In genomic region chr17:87773175-87773574, GRCm38 (mm10) we compare ENCODE assay signal across 11 mouse cellular contexts. TPM values are rescaled to one million over a fixed set of nuclear protein-coding genes. Genes with fewer than 3 reads are reported as not detected.
A peak's percentile ranks its signal among the peaks of the same experiment; 100 is the strongest.
DNase-seq lines count a peak whose midpoint lies in the region; TF ChIP-seq lines count a peak whose summit lies in the region.
"Had no signal": no experiment of that assay in that cellular context is flagged by ENCODE, and none has a peak within 500 bp of the region (broad histone marks: within the 10 kb centered on the region; RNA-seq: fewer than 3 reads in every experiment).

No protein-coding gene starts in this region.

- intact Hi-C loops in left cerebral cortex, adult 2 months (cut with DNase I), result no loop called here
- intact Hi-C loops in left cerebral cortex, postnatal 14 days (cut with DNase I), result no loop called here

- no peaks in the 10 kb centered on the region for H3K4me1 ChIP-seq in small intestine, adult 2 months (ENCODE audit: control insufficient read depth, insufficient read depth, insufficient read length, low read length)
- H3K4me1 ChIP-seq: hindbrain, embryonic 12.5 days had no signal

- TF ChIP-seq CTCF in left cerebral cortex, adult 2 months (IDR thresholded peaks at IDR 0.05), result peak; percentile 41
- TF ChIP-seq CTCF in small intestine, adult 2 months (IDR thresholded peaks at IDR 0.05; ENCODE audit: extremely low read depth, insufficient read length, insufficient replicate concordance, low read depth, low read length), result peak; percentile 35; the same call in 1 of the 2 replicates

- DNase-seq in left cerebral cortex, adult 2 months (ENCODE audit: extremely low spot score in 1 of 2, low spot score in 2 of 2), result no peak
- DNase-seq in left cerebral cortex, postnatal 14 days (ENCODE audit: low spot score in 2 of 2), result no peak
- peak; percentile 20 for DNase-seq in thymus, postnatal 0 days (ENCODE audit: low spot score)
- no peak for DNase-seq in thymus, postnatal 14 days
- peak; percentile 78 for DNase-seq in ZHBTc4 (ENCODE audit: low read depth, low spot score)
- no peak for DNase-seq in urinary bladder, postnatal 14 days (ENCODE audit: low spot score)
- DNase-seq in layer of hippocampus, adult 9-11 months, result no peak
- DNase-seq: gastrocnemius, postnatal 36 days; right cerebral cortex, postnatal 4 days had no signal

- H3K27ac ChIP-seq in left cerebral cortex, adult 2 months, result no peak overlapping the region
- no peak overlapping the region for H3K27ac ChIP-seq in small intestine, adult 2 months (ENCODE audit: insufficient read depth, low read depth, low read length)
- H3K27ac ChIP-seq: hindbrain, embryonic 12.5 days had no signal

- no peaks in the 10 kb centered on the region for H3K27me3 ChIP-seq in small intestine, adult 2 months (ENCODE audit: control insufficient read depth, insufficient read depth, low read length)
- H3K27me3 ChIP-seq: hindbrain, embryonic 12.5 days had no signal

- H3K4me3 ChIP-seq in left cerebral cortex, adult 2 months, result no peak overlapping the region
- no peak overlapping the region for H3K4me3 ChIP-seq in small intestine, adult 2 months (ENCODE audit: low read depth, low read length)
- H3K4me3 ChIP-seq: hindbrain, embryonic 12.5 days had no signal

- 66% methylated on average over 3 of the region's 3 CpGs for WGBS in small intestine, adult 2 months

- no peak for TF ChIP-seq POLR2A in small intestine, adult 2 months (IDR thresholded peaks at IDR 0.05; ENCODE audit: low read depth, low read length)

- no peaks in the 10 kb centered on the region for H3K36me3 ChIP-seq in small intestine, adult 2 months (ENCODE audit: control insufficient read depth, insufficient read depth, low read length)
- H3K36me3 ChIP-seq: hindbrain, embryonic 12.5 days had no signal

RNA-seq across cellular contexts. Expression of gene Kcnk12, which starts 24.6 kb away (rescaled TPM):
- 10 to 100 TPM; 31.2 to 32.9 TPM for total RNA-seq in left cerebral cortex, adult 2 months (2021)
- 10 to 100 TPM; 29.9 to 35.0 TPM for total RNA-seq in left cerebral cortex, postnatal 14 days (2021)
- 0.22 and 0.28 TPM in 2 replicates for polyA plus RNA-seq in thymus, postnatal 0 days (2015; fragmentation: Nextera tagmentation; extraction: Ambion mirVana)
- polyA plus RNA-seq in small intestine, adult 2 months (2012; rRNA removed), result 0.08 and 0.33 TPM in 2 replicates
- total RNA-seq: gastrocnemius, postnatal 36 days had no signal

Comparison
In these comparisons a context has a peak if more than half of its experiments do, and no peak if none do; other contexts are left out.
1. DNase-seq: peak in thymus, postnatal 0 days (single experiment) and ZHBTc4 (single experiment); none in left cerebral cortex, adult 2 months (0 of 2), left cerebral cortex, postnatal 14 days (0 of 2), thymus, postnatal 14 days (single experiment), urinary bladder, postnatal 14 days (single experiment) and layer of hippocampus, adult 9-11 months (single experiment).